Mouse (Mus musculus) fibroblast of lung, adult 2 months (primary cell): ENCODE data around the gene Nhlrc4.

Experiments used
- DNase-seq: peaks from one replicate; pipeline ENCODE4 v3.0.0-alpha.2; 2011; ENCODE audit warnings: low read depth

Gene Nhlrc4

GRCm38 (mm10) chr17:25944366-25945163, at the start of gene Nhlrc4, which contains the start of gene Pigq:
Nhlrc4 (minus strand) TSS chr17:25944961.
Pigq (minus strand) TSS chr17:25944936.
- no peak for DNase-seq

- DNase-seq, result no peak
Observed at GRCm38 (mm10) chr17:25993489-25993888, 48.7 kb upstream of the Nhlrc4 start.

- no peak for DNase-seq
Observed at GRCm38 (mm10) chr17:25992274-25992673, 47.5 kb upstream of the Nhlrc4 start.

GRCm38 (mm10) chr17:25990331-25990730, 45.6 kb upstream of the Nhlrc4 start:
- DNase-seq, result no peak

GRCm38 (mm10) chr17:25985306-25986294, 40.8 kb upstream of the Nhlrc4 start, which contains the start of gene Capn15:
Capn15 (minus strand) TSS chr17:25985796.
- peak; percentile 97 for DNase-seq

- no peak for DNase-seq
Observed at GRCm38 (mm10) chr17:25984556-25985305, 40.0 kb upstream of the Nhlrc4 start.

GRCm38 (mm10) chr17:25984066-25984465, 39.3 kb upstream of the Nhlrc4 start:
- DNase-seq, result no peak

- DNase-seq, result no peak
Observed at GRCm38 (mm10) chr17:25982913-25983312, 38.2 kb upstream of the Nhlrc4 start.

- DNase-seq, result no peak
Observed at GRCm38 (mm10) chr17:25980854-25981253, 36.1 kb upstream of the Nhlrc4 start.

- no peak for DNase-seq
Observed at GRCm38 (mm10) chr17:25979829-25980738, 35.3 kb upstream of the Nhlrc4 start.

- no peak for DNase-seq
Observed at GRCm38 (mm10) chr17:25970954-25971707, 26.4 kb upstream of the Nhlrc4 start.

- DNase-seq, result no peak
Observed at GRCm38 (mm10) chr17:25970448-25970847, 25.7 kb upstream of the Nhlrc4 start.

GRCm38 (mm10) chr17:25968176-25968575, 23.4 kb upstream of the Nhlrc4 start:
- DNase-seq, result no peak

- no peak for DNase-seq
Observed at GRCm38 (mm10) chr17:25967652-25968051, 22.9 kb upstream of the Nhlrc4 start.

- no peak for DNase-seq
Observed at GRCm38 (mm10) chr17:25964271-25964670, 19.5 kb upstream of the Nhlrc4 start.

- no peak for DNase-seq
Observed at GRCm38 (mm10) chr17:25962413-25962905, 17.7 kb upstream of the Nhlrc4 start.

- no peak for DNase-seq
Observed at GRCm38 (mm10) chr17:25961566-25961965, 16.8 kb upstream of the Nhlrc4 start.

GRCm38 (mm10) chr17:25959630-25960467, 15.1 kb upstream of the Nhlrc4 start:
- DNase-seq, result no peak
